Mouse (Mus musculus): ENCODE measurements at regions not wholly inside any gene's neighbourhood (a gene's known extent, or its start where the extent isn't known, plus 50 kb on each side); places are given as distances from the start of the nearest gene placed in this dataset.

DNA sequence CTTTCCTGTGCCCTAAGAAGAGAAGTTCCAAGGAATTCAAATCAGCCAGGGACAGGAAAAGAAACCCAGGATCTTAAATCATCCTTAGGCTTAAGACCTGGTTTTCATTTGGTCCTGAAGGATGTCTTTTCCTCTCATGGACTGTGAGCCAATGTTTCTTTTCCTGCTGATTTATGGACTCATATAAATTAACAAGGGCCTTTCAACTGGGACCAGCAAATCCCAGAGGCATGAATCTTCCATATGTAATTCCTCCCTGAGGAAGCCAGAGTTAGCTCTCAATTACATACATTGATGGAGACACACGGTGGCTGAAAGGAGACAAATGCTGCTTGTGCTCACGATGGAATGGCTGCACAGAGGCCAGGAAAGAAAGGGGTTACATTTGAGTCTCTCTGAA is 230.2 kb upstream of the Tnc start:
- Histone ChIP-seq H3K27me3 (replicated peaks; ENCODE audit: insufficient read depth, low read length) (no peaks in the 10 kb centered on the region), H3K4me2 (replicated peaks; ENCODE audit: low read depth, low read length) (no peak overlapping the region), H3K4me1 (ENCODE audit: insufficient read depth, low read depth, low read length) (no peaks in the 10 kb centered on the region), H3K4me3 (ENCODE audit: low read depth, low read length) (no peak overlapping the region), H3K27ac (ENCODE audit: low read length) (no peak overlapping the region), H3K9ac (replicated peaks; ENCODE audit: low read depth) (no peak overlapping the region), H3K9me3 (ENCODE audit: low read length) (no peaks in the 10 kb centered on the region), H3K36me3 (ENCODE audit: insufficient read depth, low read length) (no peaks in the 10 kb centered on the region)
- WGBS, result 43% methylated on average over 2 of the region's 2 CpGs
- ATAC-seq (no peak), DNase-seq (ENCODE audit: low spot score) (no peak)
- TF ChIP-seq CTCF (IDR thresholded peaks at IDR 0.05), result no peak

DNA sequence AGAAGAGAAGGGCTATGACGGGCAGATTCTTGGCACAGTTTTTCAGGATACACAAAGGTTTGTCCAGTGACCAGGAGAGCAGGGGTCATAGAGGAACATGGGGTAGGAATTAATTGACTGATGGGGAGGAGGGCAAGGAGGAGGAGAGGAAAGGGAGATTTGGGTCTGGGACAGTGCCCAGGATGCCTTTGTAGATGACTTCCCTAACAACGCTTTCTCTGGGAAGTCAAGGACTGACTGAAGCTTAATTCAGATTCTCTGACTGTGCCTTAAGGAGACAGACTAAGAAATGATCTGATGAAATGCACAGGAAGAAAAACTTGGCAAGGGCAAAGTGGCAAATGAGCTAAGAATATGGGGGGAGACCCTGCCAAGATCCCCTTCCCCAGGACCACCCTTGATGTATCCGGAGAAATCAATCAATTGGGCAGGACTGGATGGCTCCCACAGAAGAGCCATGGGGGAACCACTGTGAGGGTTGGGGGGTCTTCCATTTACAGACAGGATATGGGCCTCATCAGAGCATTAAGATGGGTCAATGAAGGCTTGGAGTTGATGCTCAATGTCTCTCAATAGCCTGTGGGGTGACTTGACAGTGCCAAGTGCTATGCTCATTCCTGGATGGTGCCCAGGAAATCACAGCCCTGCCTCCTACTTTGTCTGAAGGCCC is 227.6 kb upstream of the Tnc start:
- Histone ChIP-seq H3K27ac (ENCODE audit: low read length) (no peak overlapping the region), H3K9me3 (ENCODE audit: low read length) (no peaks in the 10 kb centered on the region), H3K9ac (replicated peaks; ENCODE audit: low read depth) (no peak overlapping the region), H3K27me3 (replicated peaks; ENCODE audit: insufficient read depth, low read length) (no peaks in the 10 kb centered on the region), H3K36me3 (ENCODE audit: insufficient read depth, low read length) (no peaks in the 10 kb centered on the region), H3K4me2 (replicated peaks; ENCODE audit: low read depth, low read length) (no peak overlapping the region), H3K4me3 (ENCODE audit: low read depth, low read length) (no peak overlapping the region), H3K4me1 (ENCODE audit: insufficient read depth, low read depth, low read length) (no peaks in the 10 kb centered on the region)
- ATAC-seq (no peak), DNase-seq (ENCODE audit: low spot score) (no peak)
- 74% methylated on average over 3 of the region's 3 CpGs for WGBS
- TF ChIP-seq CTCF (IDR thresholded peaks at IDR 0.05) (no peak), EP300 (IDR thresholded peaks at IDR 0.05) (no peak)

DNA sequence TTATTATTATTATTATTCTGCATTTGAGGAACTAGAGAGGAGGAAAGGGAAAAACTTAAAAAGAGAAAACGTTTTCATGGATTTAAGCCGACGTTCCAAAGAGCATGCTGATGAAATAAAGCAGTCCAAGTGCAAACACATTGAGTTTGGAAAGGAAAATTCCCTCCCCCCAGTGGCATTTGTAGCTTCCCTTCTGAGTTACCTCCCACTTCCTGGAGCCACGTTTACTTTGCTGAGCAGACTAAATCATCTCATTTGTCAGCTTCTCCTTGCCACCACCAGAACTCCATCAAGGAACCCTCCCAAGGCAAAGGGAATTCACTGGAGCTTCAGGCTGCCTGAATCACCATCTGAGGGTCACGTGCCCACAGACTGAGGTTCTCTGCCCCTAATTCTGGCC is 223.0 kb upstream of the Tnc start:
- DNase-seq (ENCODE audit: low spot score), result no peak
- Histone ChIP-seq H3K27me3 (replicated peaks; ENCODE audit: insufficient read depth, low read length) (no peaks in the 10 kb centered on the region), H3K9me3 (ENCODE audit: low read length) (no peaks in the 10 kb centered on the region), H3K9ac (replicated peaks; ENCODE audit: low read depth) (no peak overlapping the region), H3K4me1 (ENCODE audit: insufficient read depth, low read depth, low read length) (no peaks in the 10 kb centered on the region), H3K4me2 (replicated peaks; ENCODE audit: low read depth, low read length) (no peak overlapping the region), H3K36me3 (ENCODE audit: insufficient read depth, low read length) (no peaks in the 10 kb centered on the region), H3K4me3 (ENCODE audit: low read depth, low read length) (no peak overlapping the region), H3K27ac (ENCODE audit: low read length) (no peak overlapping the region)
- no peak for TF ChIP-seq EP300 (IDR thresholded peaks at IDR 0.05)
- no peak for TF ChIP-seq CTCF (IDR thresholded peaks at IDR 0.05)
- 45% methylated on average over 5 of the region's 5 CpGs for WGBS
- ATAC-seq, result no peak

DNA sequence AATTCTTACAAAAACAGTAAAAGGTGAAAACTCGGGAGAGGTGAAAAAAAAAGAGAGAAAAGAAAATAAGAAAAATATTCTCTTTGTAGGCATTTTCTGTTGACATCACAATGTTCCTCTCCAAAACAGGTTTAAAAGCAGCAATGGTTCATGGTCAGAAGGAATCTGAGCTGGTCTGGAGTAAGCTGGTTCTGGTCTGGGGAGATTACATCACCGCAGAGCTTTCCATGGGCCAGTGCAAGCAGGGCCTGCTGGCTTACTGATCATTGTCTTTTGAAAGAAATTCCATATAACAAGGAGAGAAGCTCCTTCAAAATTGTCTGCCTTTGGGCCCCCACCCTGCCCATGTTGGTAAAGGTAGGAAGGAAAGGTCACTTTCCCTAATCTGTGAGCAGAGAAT is 222.3 kb upstream of the Tnc start:
- H3K9ac ChIP-seq (replicated peaks; ENCODE audit: low read depth), result no peak overlapping the region
- H3K4me1 ChIP-seq (ENCODE audit: insufficient read depth, low read depth, low read length), result no peaks in the 10 kb centered on the region
- H3K4me2 ChIP-seq (replicated peaks; ENCODE audit: low read depth, low read length), result no peak overlapping the region
- 86% methylated on average over 2 of the region's 2 CpGs for WGBS
- no peak overlapping the region for H3K4me3 ChIP-seq (ENCODE audit: low read depth, low read length)
- H3K27ac ChIP-seq (ENCODE audit: low read length), result no peak overlapping the region
- H3K9me3 ChIP-seq (ENCODE audit: low read length), result no peaks in the 10 kb centered on the region
- TF ChIP-seq CTCF (IDR thresholded peaks at IDR 0.05) (no peak), EP300 (IDR thresholded peaks at IDR 0.05) (no peak)
- DNase-seq (ENCODE audit: low spot score), result no peak
- ATAC-seq, result no peak
- H3K27me3 ChIP-seq (replicated peaks; ENCODE audit: insufficient read depth, low read length), result no peaks in the 10 kb centered on the region
- H3K36me3 ChIP-seq (ENCODE audit: insufficient read depth, low read length), result no peaks in the 10 kb centered on the region

DNA sequence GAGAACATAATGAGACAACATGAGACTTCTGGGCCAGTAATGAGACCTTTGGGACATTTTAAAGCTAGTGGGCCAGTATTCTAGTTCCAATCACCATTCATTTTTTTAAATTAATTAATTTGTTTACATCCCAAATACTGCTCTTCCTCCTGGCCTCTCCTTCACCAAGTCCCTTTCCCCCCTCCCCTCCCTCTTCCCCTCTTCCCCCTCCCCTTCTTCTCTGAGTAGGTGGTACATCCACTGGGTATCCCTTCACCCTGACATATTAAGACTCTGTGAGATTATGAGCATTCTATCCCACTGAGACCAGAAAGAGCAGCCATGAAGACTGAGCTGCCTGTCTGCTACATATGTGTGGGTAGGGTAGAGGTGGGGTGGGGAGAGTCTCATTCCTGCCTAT is 213.7 kb upstream of the Tnc start:
- Histone ChIP-seq H3K9ac (replicated peaks; ENCODE audit: low read depth) (no peak overlapping the region), H3K4me2 (replicated peaks; ENCODE audit: low read depth, low read length) (no peak overlapping the region), H3K9me3 (ENCODE audit: low read length) (no peaks in the 10 kb centered on the region), H3K36me3 (ENCODE audit: insufficient read depth, low read length) (no peaks in the 10 kb centered on the region), H3K4me1 (ENCODE audit: insufficient read depth, low read depth, low read length) (no peaks in the 10 kb centered on the region), H3K27ac (ENCODE audit: low read length) (no peak overlapping the region), H3K27me3 (replicated peaks; ENCODE audit: insufficient read depth, low read length) (no peaks in the 10 kb centered on the region), H3K4me3 (ENCODE audit: low read depth, low read length) (no peak overlapping the region)
- ATAC-seq (no peak), DNase-seq (ENCODE audit: low spot score) (no peak)
- TF ChIP-seq CTCF (IDR thresholded peaks at IDR 0.05) (no peak), EP300 (IDR thresholded peaks at IDR 0.05) (no peak)

DNA sequence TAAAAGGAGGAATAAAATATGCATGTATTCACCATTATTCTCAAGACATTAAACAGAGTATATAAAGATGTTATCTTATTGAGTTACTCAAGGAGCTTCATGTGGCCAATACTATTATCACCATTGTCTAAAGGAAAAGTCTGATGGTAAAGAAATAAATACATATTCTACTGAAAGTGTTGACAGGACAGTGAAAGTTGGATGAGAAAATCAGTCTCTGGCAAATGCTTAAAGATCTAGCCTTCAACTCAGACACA is 213.3 kb upstream of the Tnc start:
- Histone ChIP-seq H3K4me1 (ENCODE audit: insufficient read depth, low read depth, low read length) (no peaks in the 10 kb centered on the region), H3K4me2 (replicated peaks; ENCODE audit: low read depth, low read length) (no peak overlapping the region), H3K4me3 (ENCODE audit: low read depth, low read length) (no peak overlapping the region), H3K9me3 (ENCODE audit: low read length) (no peaks in the 10 kb centered on the region), H3K27me3 (replicated peaks; ENCODE audit: insufficient read depth, low read length) (no peaks in the 10 kb centered on the region), H3K27ac (ENCODE audit: low read length) (no peak overlapping the region), H3K36me3 (ENCODE audit: insufficient read depth, low read length) (no peaks in the 10 kb centered on the region), H3K9ac (replicated peaks; ENCODE audit: low read depth) (no peak overlapping the region)
- DNase-seq (ENCODE audit: low spot score) (no peak), ATAC-seq (no peak)
- TF ChIP-seq EP300 (IDR thresholded peaks at IDR 0.05) (no peak), CTCF (IDR thresholded peaks at IDR 0.05) (no peak)
